Mouse (Mus musculus) cerebellum, adult 2 months (tissue): Measurements from ENCODE around the gene Syk. TPM values are rescaled to one million over a fixed set of nuclear protein-coding genes. Genes with fewer than 3 reads are reported as not detected.

Experiments
- DNase-seq, 2 experiments: peaks; one replicate each; pipeline ENCODE4 v3.0.0; 2021
- H3K27ac ChIP-seq: fragments of 200-500 bp; 2 replicates; pipeline ENCODE4 v1.5.1; 2012; ENCODE audit warnings: low read length, control low read depth, inconsistent platforms; ENCODE audit not compliant: insufficient read depth
- H3K27me3 ChIP-seq: fragments of 200-500 bp; 2 replicates; pipeline ENCODE4 v1.6.1; 2012; ENCODE audit warnings: inconsistent platforms, mild to moderate bottlenecking, low read length, moderate library complexity; ENCODE audit not compliant: control insufficient read depth, insufficient read depth
- H3K4me1 ChIP-seq: fragments of 200-500 bp; 2 replicates; pipeline ENCODE4 v1.6.1; 2011; ENCODE audit warnings: low read length; ENCODE audit not compliant: control insufficient read depth, insufficient read depth
- H3K4me3 ChIP-seq: fragments of 200-500 bp; replicated peaks from 2 replicates; pipeline ENCODE3; 2011; ENCODE audit warnings: mild to moderate bottlenecking, low read depth, low read length, control low read depth; ENCODE audit not compliant: insufficient read depth
- CTCF ChIP-seq: fragments of 200-500 bp; IDR thresholded peaks from 2 replicates; pipeline ENCODE4 v1.5.1; 2011; ENCODE audit warnings: low read depth, mild to moderate bottlenecking, control low read depth, low read length, moderate library complexity, borderline replicate concordance; ENCODE audit not compliant: insufficient read depth
- POLR2A ChIP-seq: fragments of 200-500 bp; IDR thresholded peaks from 2 replicates; pipeline ENCODE4 v1.6.1; 2011; ENCODE audit warnings: low read length, control low read depth, borderline replicate concordance; ENCODE audit not compliant: insufficient read depth
- WGBS: fragments of 180-500 bp; shearing (Covaris S2); methylation state at CpG from one replicate; pipeline ENCODE4 v1.1.7; 2018; 5-methylcytosine and 5-hydroxymethylcytosine counted together
- polyA plus RNA-seq: library from polyadenylated mRNA; depleted of rRNA; stranded (reverse); fragments of >200 nt; gene quantifications from 2 replicates; pipeline ENCODE4 v1.2.3, GENCODE M21; 2012

The Syk gene
- polyA plus RNA-seq, 1 experiment: 0.77 TPM

DNA sequence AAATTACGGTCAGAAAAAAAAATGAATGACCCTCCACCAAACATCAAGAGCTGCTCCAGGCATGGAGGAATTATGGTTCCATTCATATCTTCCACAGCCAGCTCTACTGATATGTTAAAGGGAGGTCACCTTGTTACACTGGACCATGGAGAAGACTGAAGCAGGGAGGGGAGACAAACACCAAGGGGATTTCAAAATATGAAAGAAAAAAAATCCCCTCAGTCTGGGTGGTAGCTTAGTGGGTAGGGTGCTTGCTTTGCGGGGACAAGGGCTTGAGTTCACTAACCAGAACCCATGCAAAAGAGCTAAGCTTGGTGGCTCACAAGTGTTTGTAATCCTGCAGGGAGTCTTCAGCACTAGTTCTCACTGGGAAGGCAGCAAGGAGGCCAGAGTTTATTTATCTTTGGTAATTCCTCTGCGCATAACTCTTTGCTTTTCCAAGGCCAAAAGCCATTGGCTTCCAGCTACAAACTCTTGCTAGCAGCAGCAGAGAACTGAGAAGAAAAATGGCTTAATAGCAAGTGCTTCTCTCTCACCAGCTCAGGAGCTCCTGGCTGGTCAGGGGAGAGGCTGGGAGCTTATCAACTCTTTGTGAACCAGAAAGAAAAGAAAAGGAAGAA lies 23.8 kb downstream of the Syk start:
- H3K4me3 ChIP-seq: no peak overlapping the region
- 90% methylated on average over 3 of the region's 3 CpGs for WGBS
- no peaks in the 10 kb centered on the region for H3K4me1 ChIP-seq
- DNase-seq: no peak
- H3K27ac ChIP-seq: no peak overlapping the region
- TF ChIP-seq POLR2A (no peak), CTCF (no peak)
- no peaks in the 10 kb centered on the region for H3K27me3 ChIP-seq

DNA sequence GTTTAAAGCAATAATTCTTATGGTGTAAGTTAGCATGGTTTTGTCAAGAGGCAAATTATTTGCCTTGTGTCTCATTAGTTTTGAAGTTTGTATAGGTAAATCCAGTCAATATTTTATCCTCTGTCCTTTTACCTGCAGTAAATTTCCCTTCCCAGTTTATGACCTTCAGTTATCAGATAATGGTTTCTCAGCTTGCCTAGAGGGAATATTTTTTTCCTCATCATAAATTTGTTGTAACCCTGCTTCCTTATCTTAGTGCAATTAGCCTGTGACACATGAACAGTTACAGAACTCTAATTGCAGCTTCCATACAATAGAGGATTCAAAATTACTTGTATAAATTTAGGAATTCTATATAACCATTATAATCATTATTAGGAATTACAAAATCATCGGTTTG lies 25.0 kb downstream of the Syk start:
- H3K4me1 ChIP-seq: no peaks in the 10 kb centered on the region
- H3K27me3 ChIP-seq: no peaks in the 10 kb centered on the region
- TF ChIP-seq POLR2A (no peak), CTCF (no peak)
- no peak for DNase-seq
- H3K27ac ChIP-seq: no peak overlapping the region
- 95% methylated on average over 1 of the region's 1 CpGs for WGBS
- no peak overlapping the region for H3K4me3 ChIP-seq

DNA sequence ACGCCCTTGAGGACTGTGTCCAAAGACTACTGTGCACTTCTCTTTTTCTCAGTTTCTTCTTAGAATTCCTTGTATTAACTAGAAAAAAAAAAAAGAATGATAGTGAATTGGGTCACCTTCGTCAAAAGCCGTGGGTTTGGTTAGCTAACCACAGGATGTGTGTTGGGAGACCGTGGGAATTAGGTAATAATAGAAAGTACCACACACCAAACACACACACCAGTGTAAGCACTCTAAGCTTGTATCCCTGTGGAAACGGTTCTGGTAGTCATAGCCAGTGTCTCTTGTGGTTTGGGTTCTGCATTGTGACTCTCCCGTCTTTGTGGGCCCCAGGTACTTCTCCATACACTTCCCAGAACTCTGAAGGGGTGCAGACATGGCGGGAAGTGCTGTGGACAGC lies 27.5 kb downstream of the Syk start:
- TF ChIP-seq POLR2A (no peak), CTCF (no peak)
- Histone ChIP-seq H3K4me1 (no peaks in the 10 kb centered on the region), H3K27ac (no peak overlapping the region), H3K27me3 (no peaks in the 10 kb centered on the region), H3K4me3 (no peak overlapping the region)
- WGBS: 87% methylated on average over 7 of the region's 7 CpGs
- DNase-seq: no peak

DNA sequence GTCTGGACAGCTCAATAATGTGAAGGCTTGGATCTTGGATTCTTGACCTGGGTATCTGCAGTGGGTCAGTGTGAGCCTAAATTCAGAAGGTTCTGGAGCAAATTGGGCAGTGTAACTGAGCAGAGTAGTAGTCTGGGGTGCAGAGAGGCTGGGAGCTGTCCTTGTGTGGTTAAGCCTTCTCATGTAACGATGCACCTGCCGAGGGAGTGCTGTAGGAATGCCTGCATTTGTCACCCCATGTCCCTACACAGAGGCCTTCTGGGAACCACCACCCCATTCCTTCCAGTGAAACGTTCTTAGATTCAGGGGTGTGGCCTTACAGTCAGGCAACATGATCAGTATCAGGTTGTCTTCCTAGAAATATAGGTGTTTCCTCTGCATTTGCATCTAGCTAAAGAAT lies 30.3 kb downstream of the Syk start:
- Histone ChIP-seq H3K4me1 (no peaks in the 10 kb centered on the region), H3K4me3 (no peak overlapping the region), H3K27me3 (no peaks in the 10 kb centered on the region), H3K27ac (no peak overlapping the region)
- TF ChIP-seq POLR2A (no peak), CTCF (no peak)
- DNase-seq: no peak
- 84% methylated on average over 3 of the region's 3 CpGs for WGBS

DNA sequence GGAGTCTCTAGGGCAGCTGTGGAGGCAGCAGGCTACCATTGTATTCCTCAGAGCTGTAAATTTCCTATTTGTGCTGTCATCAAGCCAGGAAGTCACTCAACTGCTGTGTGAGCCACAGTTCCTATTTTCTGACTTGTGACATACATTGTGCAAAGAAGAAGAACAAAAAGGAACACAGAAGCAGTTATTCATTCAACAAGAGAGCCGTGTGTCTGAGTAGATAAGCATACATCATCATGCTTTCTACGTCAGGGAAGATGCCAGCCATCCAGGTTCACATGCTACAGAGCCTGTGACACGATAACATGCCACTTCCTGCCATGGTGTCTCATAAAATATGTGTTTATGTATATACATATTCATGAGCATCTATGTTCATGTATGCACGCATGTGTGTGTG lies 32.1 kb downstream of the Syk start:
- Histone ChIP-seq H3K4me1 (no peaks in the 10 kb centered on the region), H3K27me3 (no peaks in the 10 kb centered on the region), H3K4me3 (no peak overlapping the region), H3K27ac (no peak overlapping the region)
- 84% methylated on average over 4 of the region's 4 CpGs for WGBS
- DNase-seq: no peak
- TF ChIP-seq CTCF: no peak
- no peak for TF ChIP-seq POLR2A

DNA sequence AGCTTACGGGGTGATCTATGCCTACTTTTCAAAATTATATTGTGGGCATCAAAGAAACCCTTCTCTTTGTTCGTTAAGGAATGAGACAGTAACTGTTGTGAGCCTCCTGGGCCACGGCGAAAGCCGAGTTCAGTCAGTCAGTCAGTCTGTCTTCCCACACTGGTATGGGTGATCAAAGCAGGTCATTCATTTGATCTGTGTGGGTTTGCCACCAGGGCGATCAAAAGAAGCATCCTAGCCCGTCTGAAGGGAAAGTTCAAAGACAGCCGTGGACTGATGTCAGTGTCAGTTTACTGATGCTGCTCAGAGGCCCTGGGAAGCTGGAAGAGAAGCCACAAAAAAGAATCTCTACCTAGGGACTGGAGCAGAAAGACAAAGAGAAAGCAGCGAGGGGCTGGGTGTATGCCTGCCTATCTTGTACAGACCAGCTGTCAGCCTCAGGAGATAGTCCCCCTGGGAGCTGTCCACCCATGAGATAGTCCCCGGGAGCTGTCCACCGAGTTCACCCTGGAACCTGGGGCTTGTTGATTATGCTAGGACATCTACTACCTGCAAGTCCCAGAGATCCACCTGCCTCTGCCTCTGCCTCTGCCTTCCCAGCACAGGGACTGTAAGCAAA lies 34.2 kb downstream of the Syk start:
- no peak for DNase-seq
- no peak overlapping the region for H3K4me3 ChIP-seq
- H3K27ac ChIP-seq: no peak overlapping the region
- no peaks in the 10 kb centered on the region for H3K27me3 ChIP-seq
- H3K4me1 ChIP-seq: no peaks in the 10 kb centered on the region
- 56% methylated on average over 11 of the region's 11 CpGs for WGBS
- TF ChIP-seq CTCF: no peak
- TF ChIP-seq POLR2A: no peak

DNA sequence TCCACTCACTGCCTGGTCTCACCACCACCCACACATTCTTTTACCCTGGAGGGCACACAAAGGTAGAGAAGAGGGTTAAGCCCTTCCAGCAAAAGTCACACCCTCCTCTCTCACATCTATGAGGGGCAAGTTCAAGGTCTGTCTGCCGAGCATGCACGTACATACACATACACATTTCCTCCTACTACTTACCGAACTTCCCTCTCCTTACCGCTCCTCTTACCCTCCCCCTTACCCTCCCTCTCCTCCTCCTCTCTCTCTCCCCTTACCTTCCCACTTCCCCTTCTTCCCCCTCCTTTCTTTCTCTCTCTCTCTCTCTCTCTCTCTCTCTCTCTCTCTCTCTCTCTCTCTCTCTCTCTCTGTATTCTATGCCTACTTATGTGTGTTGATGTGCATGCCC lies 35.6 kb downstream of the Syk start:
- no peaks in the 10 kb centered on the region for H3K4me1 ChIP-seq
- H3K27ac ChIP-seq: no peak overlapping the region
- WGBS: 83% methylated on average over 4 of the region's 4 CpGs
- TF ChIP-seq CTCF (no peak), POLR2A (no peak)
- no peaks in the 10 kb centered on the region for H3K27me3 ChIP-seq
- DNase-seq: no peak
- H3K4me3 ChIP-seq: no peak overlapping the region

DNA sequence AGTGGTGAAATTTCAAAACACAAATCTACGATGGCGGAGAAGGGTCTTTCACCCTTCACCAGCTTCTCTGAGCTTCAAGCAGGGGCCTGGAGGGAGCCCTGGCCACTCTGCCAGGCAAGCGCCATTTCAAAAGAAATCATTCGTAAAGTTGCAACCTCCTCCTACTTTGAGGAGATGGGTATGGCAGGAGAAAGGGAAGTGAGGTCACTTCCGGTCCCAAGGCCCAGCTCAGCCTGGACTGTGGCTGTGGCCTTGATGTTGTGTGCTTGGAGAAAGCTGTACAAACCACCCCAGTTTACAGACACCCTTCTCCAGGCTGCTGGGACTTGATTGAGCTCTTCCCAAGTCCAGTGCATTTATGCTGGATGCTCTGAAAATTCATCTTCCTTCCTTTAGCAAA lies 36.5 kb downstream of the Syk start:
- H3K4me1 ChIP-seq: no peaks in the 10 kb centered on the region
- no peak overlapping the region for H3K4me3 ChIP-seq
- no peak for TF ChIP-seq POLR2A
- no peak for TF ChIP-seq CTCF
- no peak for DNase-seq
- H3K27me3 ChIP-seq: no peaks in the 10 kb centered on the region
- WGBS: 83% methylated on average over 5 of the region's 5 CpGs
- no peak overlapping the region for H3K27ac ChIP-seq

DNA sequence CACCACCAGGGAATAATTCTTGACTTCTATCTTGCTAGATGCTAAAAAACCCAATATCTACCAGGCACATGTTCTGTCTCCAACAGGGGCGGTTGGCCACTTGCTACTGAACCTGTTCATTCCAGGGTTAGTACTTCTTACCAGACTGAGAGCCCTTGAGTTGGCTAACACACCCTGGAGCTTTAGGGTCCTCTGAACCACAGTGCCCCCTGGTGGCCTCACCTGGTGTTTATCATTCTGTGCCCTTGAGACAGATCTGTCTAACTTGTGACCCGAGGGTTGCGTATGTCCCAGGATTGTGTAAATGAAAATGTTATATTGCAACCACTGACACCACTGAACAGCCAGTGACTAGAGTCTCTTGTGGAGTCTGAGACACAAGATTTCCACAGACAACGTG lies 41.1 kb downstream of the Syk start:
- no peaks in the 10 kb centered on the region for H3K27me3 ChIP-seq
- H3K4me3 ChIP-seq: no peak overlapping the region
- TF ChIP-seq CTCF (peak; percentile 68), POLR2A (no peak)
- no peaks in the 10 kb centered on the region for H3K4me1 ChIP-seq
- WGBS: 60% methylated on average over 4 of the region's 4 CpGs
- DNase-seq: peak; percentile 20 to 48
- no peak overlapping the region for H3K27ac ChIP-seq
